Mouse (Mus musculus): Measurements from ENCODE around the gene Qpctl. TPM values are rescaled to one million over a fixed set of nuclear protein-coding genes. Genes with fewer than 3 reads are reported as not detected.

Qpctl gene
- polyA plus RNA-seq (2015; fragmentation: Nextera tagmentation; extraction: Ambion mirVana) = 10.3 and 16.6 TPM in 2 replicates

DNA sequence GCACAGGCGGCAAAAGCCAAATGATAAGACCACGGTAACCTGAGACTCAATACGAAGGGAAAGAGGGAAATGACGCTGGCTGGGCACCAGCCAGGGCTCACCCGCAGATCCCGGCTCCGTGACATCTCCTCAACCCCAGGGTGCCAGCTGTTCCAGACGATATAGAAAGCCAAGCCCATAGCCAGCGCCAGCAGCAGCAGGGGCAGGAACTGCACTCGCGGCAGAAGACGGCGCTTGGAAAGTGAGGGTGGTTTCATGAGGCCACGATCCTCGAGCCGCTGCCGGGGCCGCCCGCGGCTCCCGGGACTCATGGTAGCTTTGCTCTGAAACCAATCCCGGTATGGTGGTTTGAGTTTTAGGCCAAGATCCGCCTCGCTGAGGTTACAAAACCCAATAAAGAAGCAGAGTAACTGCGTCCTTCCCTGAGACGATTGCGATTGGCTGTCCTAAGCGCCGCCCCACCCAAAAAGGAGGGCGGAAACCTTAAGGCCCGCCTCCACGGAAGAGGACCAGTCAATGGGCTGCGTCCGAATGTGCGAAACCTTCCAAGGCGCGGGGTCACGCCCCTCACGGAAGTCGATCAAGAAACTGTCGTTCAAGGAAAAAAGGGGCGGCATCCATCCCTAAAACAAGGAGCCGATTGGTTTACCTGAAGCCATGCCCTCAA, at the start of gene Qpctl:
Gene Qpctl (minus strand): TSS at position 417 of the 667 bp plus-strand sequence.

DNA sequence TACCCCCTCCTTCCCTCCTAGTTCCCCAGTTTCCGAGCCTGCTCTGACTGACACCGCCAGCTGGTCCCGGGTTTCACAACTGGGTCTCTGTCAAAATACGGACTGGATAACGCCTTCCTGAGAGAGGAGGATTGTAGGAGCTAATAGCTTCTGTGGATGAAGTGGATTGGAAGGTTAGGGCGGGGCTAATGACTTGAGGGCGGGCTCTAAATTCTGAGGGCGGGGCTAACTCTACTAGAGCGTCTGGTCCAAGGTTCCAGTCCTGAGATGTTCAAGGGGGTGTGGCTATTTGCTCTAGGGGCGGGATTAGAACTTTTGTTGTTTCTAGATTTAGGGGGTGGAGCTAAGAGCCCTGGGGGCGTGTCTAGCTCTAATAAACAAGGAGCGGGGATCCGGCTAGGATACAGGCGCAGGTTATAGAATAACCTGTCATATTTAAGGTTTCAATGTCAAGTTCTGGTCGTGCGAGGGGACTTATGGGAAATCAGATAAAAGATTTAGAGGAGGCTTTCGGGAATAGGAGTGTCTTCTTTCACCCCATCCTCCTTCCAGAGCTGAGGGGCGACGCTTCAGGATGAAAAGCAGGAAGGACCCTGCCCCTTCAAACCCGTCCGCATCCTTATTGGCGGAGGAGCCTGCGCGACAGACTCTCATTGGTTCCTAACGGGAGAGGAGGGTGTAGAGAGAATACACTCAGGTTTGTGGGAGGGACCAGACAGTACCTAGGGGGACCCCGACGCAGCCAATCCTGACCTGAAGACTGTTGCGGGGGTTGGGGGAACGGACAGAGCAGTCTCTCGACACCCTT, 26.8 kb upstream of the Qpctl start, which contains the start of gene Eml2:
Gene Eml2 (plus strand): TSS at position 714 of the 808 bp plus-strand sequence.

DNA sequence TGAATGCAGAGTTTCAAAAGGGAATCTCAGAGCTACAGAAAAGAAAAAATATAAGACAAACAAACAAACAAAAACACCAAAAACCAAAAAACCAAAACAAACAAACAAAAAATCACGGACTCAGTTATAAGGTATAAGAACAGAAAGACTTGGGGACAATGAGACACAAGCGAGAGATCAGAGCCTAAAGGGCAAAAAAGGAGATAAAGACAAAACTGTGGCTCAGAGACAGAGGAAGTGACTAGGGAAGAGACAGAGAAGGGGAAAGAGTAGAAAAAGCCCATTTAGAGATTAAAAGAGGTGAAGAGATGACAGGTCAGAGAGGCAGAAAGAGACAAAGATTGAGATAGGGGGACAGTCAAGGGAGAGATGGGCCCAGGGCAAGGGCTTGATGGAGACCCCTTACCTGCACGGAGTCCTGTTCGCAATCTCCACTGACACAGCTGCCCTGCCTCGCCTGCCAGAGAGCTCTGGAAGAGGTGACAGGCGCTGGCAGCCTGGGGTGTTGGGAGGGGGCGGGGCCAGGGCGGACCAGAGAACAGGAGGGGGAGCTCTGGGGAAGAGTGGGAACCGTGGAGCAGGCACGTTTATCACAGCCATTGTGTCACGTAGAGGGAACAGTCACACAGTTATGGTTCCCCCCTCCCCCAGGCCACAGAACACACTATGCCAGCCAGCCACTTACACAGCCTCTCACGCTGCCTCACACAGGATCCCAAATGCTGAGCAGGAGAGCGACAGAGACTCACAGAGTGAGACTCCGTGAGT, 16.7 kb upstream of the Qpctl start, which contains the start of gene Gipr:
Gene Gipr (minus strand): TSS at position 472 of the 768 bp plus-strand sequence.

GRCm38 (mm10) chr7:19149626-19150025, 535 bp upstream of the Qpctl start, which contains the start of gene Snrpd2:
Snrpd2 (plus strand) TSS chr7:19149722.

GRCm38 (mm10) chr7:19119631-19120429, 29.3 kb downstream of the Qpctl start, which contains the start of gene Fbxo46:
Fbxo46 (plus strand) TSS chr7:19119859.

DNA sequence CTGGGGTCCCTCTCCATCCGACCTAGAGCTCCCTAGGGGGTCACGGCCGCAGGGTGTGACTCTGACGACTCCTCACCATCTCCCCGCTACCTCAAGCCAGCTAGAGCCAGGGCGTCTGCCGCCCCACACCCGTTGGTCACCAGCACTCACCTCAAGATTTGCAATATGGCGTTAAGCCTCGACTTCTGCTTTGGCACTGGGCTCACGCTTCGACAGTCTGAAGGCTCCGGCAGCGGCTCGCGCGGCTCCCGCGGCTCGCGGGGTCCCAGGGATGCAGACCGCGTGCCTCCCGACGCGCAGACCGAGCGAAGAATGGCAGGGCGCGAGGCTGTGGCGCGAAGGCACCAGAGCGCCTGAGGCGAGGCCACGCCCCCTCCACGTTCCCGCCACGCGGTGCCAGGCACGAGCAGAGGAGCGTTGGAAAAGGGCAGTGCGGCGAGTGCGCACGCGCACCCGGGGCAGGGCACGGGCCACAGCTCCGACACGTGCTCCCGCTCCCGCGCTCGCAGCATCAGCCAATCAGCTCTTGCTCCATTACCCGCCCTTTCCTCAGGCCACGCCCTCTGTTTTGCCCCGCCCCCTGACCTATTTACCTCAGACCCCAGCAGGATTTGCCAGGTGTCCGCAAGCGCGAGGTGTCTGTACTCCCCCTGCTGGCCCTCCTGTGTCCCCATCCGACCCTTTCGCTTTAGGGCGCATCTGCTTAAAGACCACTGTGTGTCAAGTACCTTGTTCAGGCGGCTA, 30.9 kb downstream of the Qpctl start, which contains the start of gene Gm4969:
Gene Gm4969 (minus strand): TSS at position 341 of the 744 bp plus-strand sequence.

DNA sequence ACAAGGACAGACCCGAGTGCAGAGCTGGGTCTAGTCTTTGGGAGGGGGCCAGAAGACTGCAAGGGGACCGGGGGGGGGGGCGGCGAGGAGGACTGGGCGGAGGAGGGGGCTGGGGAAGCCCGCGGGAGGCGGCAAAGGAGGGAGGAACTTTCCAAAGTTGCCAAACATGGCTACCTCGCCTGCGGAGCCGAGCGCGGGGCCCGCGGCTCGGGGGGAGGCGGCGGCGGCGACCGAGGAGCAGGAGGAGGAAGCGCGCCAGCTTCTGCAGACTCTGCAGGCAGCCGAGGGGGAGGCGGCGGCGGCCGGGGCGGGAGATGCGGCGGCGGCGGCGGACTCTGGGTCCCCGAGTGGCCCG, 54.6 kb downstream of the Qpctl start, which contains the start of gene Six5:
Gene Six5 (plus strand): TSS at position 124 of the 355 bp plus-strand sequence.

Small RNAs within 50 kb of the gene (microRNA-seq; reads per million reads assigned to microRNA genes)
- 336 reads per million, percentile 59 among the genes with 10 or more reads in this experiment for gene Mir330 (ENCODE audit: borderline replicate concordance, insufficient number of aligned reads)

Other genes starting within 250 kb of the Qpctl start
- gene Ccdc61, start 238.9 kb downstream of the Qpctl start, polyA plus RNA-seq (2015; fragmentation: Nextera tagmentation; extraction: Ambion mirVana) = 17.2 and 17.7 TPM in 2 replicates
- 0.58 and 0.68 TPM in 2 replicates for gene Nova2, start 223.4 kb downstream of the Qpctl start, polyA plus RNA-seq (2015; fragmentation: Nextera tagmentation; extraction: Ambion mirVana)
- 0.16 TPM in 1 of 2 replicates, not detected in the other for gene Nanos2, start 161.9 kb downstream of the Qpctl start, polyA plus RNA-seq (2015; fragmentation: Nextera tagmentation; extraction: Ambion mirVana)
- gene Mypop, start 158.0 kb downstream of the Qpctl start, polyA plus RNA-seq (2015; fragmentation: Nextera tagmentation; extraction: Ambion mirVana) = 4.6 and 4.8 TPM in 2 replicates
- gene Irf2bp1, start 145.2 kb downstream of the Qpctl start, polyA plus RNA-seq (2015; fragmentation: Nextera tagmentation; extraction: Ambion mirVana) = 15.6 and 16.6 TPM in 2 replicates
- gene Foxa3, start 125.8 kb downstream of the Qpctl start, polyA plus RNA-seq (2015; fragmentation: Nextera tagmentation; extraction: Ambion mirVana) = 1.1 and 2.4 TPM in 2 replicates
- 14.9 and 20.6 TPM in 2 replicates for gene Sympk, start 124.9 kb downstream of the Qpctl start, polyA plus RNA-seq (2015; fragmentation: Nextera tagmentation; extraction: Ambion mirVana)
- not detected in 2 replicates for gene Rsph6a, start 94.6 kb downstream of the Qpctl start, polyA plus RNA-seq (2015; fragmentation: Nextera tagmentation; extraction: Ambion mirVana)
- 14.5 and 21.0 TPM in 2 replicates for gene Dmwd, start 73.1 kb downstream of the Qpctl start, polyA plus RNA-seq (2015; fragmentation: Nextera tagmentation; extraction: Ambion mirVana)
- gene Dmpk, start 65.4 kb downstream of the Qpctl start, polyA plus RNA-seq (2015; fragmentation: Nextera tagmentation; extraction: Ambion mirVana) = 21.6 and 28.7 TPM in 2 replicates
- gene Six5, start 54.7 kb downstream of the Qpctl start, polyA plus RNA-seq (2015; fragmentation: Nextera tagmentation; extraction: Ambion mirVana) = 4.2 and 5.9 TPM in 2 replicates
- 0.33 and 0.44 TPM in 2 replicates for gene Gm4969, start 30.9 kb downstream of the Qpctl start, polyA plus RNA-seq (2015; fragmentation: Nextera tagmentation; extraction: Ambion mirVana)
- 5.8 and 8.7 TPM in 2 replicates for gene Fbxo46, start 29.4 kb downstream of the Qpctl start, polyA plus RNA-seq (2015; fragmentation: Nextera tagmentation; extraction: Ambion mirVana)
- gene Snrpd2, start 431 bp upstream of the Qpctl start, polyA plus RNA-seq (2015; fragmentation: Nextera tagmentation; extraction: Ambion mirVana) = 109 and 149 TPM in 2 replicates
- 0.33 and 0.54 TPM in 2 replicates for gene Gipr, start 16.8 kb upstream of the Qpctl start, polyA plus RNA-seq (2015; fragmentation: Nextera tagmentation; extraction: Ambion mirVana)
- 5.5 and 7.8 TPM in 2 replicates for gene Eml2, start 27.1 kb upstream of the Qpctl start, polyA plus RNA-seq (2015; fragmentation: Nextera tagmentation; extraction: Ambion mirVana)
- gene Gpr4, start 63.2 kb upstream of the Qpctl start, polyA plus RNA-seq (2015; fragmentation: Nextera tagmentation; extraction: Ambion mirVana) = 0.98 and 2.9 TPM in 2 replicates
- 15.0 and 17.1 TPM in 2 replicates for gene Opa3, start 79.0 kb upstream of the Qpctl start, polyA plus RNA-seq (2015; fragmentation: Nextera tagmentation; extraction: Ambion mirVana)
- 43.2 and 55.1 TPM in 2 replicates for gene Vasp, start 122.5 kb upstream of the Qpctl start, polyA plus RNA-seq (2015; fragmentation: Nextera tagmentation; extraction: Ambion mirVana)
- 0.44 and 0.66 TPM in 2 replicates for gene Ppm1n, start 130.8 kb upstream of the Qpctl start, polyA plus RNA-seq (2015; fragmentation: Nextera tagmentation; extraction: Ambion mirVana)
- 24.3 and 37.8 TPM in 2 replicates for gene Rtn2, start 133.3 kb upstream of the Qpctl start, polyA plus RNA-seq (2015; fragmentation: Nextera tagmentation; extraction: Ambion mirVana)
- 0.12 and 0.14 TPM in 2 replicates for gene Fosb, start 160.8 kb upstream of the Qpctl start, polyA plus RNA-seq (2015; fragmentation: Nextera tagmentation; extraction: Ambion mirVana)
- 47.3 and 52.6 TPM in 2 replicates for gene Ercc1, start 195.5 kb upstream of the Qpctl start, polyA plus RNA-seq (2015; fragmentation: Nextera tagmentation; extraction: Ambion mirVana)
- 11.2 and 13.6 TPM in 2 replicates for gene Cd3eap, start 210.2 kb upstream of the Qpctl start, polyA plus RNA-seq (2015; fragmentation: Nextera tagmentation; extraction: Ambion mirVana)
- gene Ppp1r13l, start 210.5 kb upstream of the Qpctl start, polyA plus RNA-seq (2015; fragmentation: Nextera tagmentation; extraction: Ambion mirVana) = 2.7 and 2.9 TPM in 2 replicates
- gene Ercc2, start 232.7 kb upstream of the Qpctl start, polyA plus RNA-seq (2015; fragmentation: Nextera tagmentation; extraction: Ambion mirVana) = 4.0 and 8.3 TPM in 2 replicates